Mouse (Mus musculus) embryonic fibroblast, embryonic 13.5 days (primary cell): ENCODE measurements around the gene Patz1.

Experiments used
- CTCF ChIP-seq: IDR thresholded peaks from 2 replicates; pipeline ENCODE4 v1.5.1; 2011; ENCODE audit warnings: mild to moderate bottlenecking, control low read depth, low read length, moderate library complexity, borderline replicate concordance; ENCODE audit not compliant: insufficient read depth
- POLR2A ChIP-seq: IDR thresholded peaks from 2 replicates; pipeline ENCODE4 v1.6.1; 2011; ENCODE audit warnings: low read depth, mild to moderate bottlenecking, control low read depth, low read length, moderate library complexity

DNA sequence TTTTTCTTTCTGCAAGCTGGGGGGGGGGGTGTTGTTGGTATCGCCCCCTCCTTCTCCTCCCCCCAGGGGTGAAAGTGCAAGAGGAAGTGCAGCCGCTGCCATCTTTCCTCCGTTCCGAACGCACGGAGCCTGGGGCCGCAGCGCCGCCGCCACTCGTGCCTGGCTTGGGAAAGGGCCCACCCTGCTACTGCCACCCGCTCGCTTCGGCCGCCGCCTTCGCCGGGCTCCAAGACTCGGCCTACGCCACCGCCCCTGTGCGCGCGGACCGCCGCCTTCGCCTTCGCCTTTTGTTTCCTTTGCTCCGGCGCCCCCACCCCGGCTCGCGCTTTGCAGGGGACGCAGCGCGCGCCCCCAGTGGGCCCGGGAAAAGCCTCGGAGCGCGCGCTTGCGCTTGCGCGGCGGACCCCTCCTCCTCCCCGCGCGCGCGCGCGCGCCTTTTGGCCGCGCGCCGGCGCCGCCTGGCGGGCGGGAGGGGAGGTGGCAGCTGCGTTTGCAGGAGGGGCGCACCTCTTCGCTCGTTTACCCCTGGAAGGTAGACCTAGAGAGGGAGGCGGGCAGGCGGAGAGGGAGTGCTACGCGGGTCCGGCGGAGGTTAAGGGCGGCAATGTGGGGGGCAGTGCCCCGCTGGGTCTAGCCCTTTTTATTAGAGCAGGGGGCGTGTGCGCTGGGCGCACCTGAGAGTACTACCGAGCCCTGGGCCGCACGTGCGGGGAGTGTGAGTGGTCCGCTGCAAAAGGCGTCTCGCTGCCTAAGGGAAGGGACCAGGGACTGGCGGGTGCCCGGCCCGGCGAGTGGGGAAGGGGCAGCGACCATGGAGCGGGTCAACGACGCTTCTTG, 1.3 kb downstream of the Patz1 start:
- TF ChIP-seq CTCF (peak; percentile 58), POLR2A (peak; percentile 63)
